Mouse (Mus musculus) neural tube, embryonic 11.5 days (tissue): ENCODE measurements around the gene Lsamp. TPM values are rescaled to one million over a fixed set of nuclear protein-coding genes. Genes with fewer than 3 reads are reported as not detected.
A peak's percentile ranks its signal among the peaks of the same experiment; 100 is the strongest.

Experiments
- ATAC-seq: fragments of 200-750 bp; cut with Nextera tagmentation; 2 replicates; pipeline ENCODE4 v1.8.0; 2017; ENCODE audit warnings: moderate number of reproducible peaks, mild to moderate bottlenecking, moderate TSS enrichment, moderate library complexity; ENCODE audit not compliant: insufficient read depth, low FRiP score, low TSS enrichment
- DNase-seq: peaks from one replicate; pipeline ENCODE4 v3.0.0-alpha.2; 2015; ENCODE audit warnings: low spot score
- H3K27ac ChIP-seq: fragments of 300-500 bp; sonication (generic); 2 replicates; pipeline ENCODE4 v1.5.1; 2014; ENCODE audit warnings: low read depth, mild to moderate bottlenecking, low read length
- H3K27me3 ChIP-seq: fragments of 300-500 bp; sonication (generic); 2 replicates; pipeline ENCODE4 v1.6.1; 2014; ENCODE audit warnings: mild to moderate bottlenecking, low read length, mixed read lengths; ENCODE audit not compliant: control insufficient read depth, insufficient read depth
- H3K36me3 ChIP-seq: fragments of 300-500 bp; sonication (generic); 2 replicates; pipeline ENCODE4 v1.6.1; 2014; ENCODE audit warnings: mild to moderate bottlenecking, low read length, moderate library complexity, mixed read lengths; ENCODE audit not compliant: control insufficient read depth, insufficient read depth
- H3K4me1 ChIP-seq: fragments of 300-500 bp; sonication (generic); 2 replicates; pipeline ENCODE4 v1.6.1; 2014; ENCODE audit warnings: low read length, mixed read lengths; ENCODE audit not compliant: control insufficient read depth, insufficient read depth
- H3K4me2 ChIP-seq: fragments of 300-500 bp; sonication (generic); 2 replicates; pipeline ENCODE4 v1.6.1; 2014; ENCODE audit warnings: low read depth, mild to moderate bottlenecking, moderate library complexity
- H3K4me3 ChIP-seq: fragments of 300-500 bp; sonication (generic); 2 replicates; pipeline ENCODE4 v1.5.1; 2014; ENCODE audit warnings: low read depth, low read length
- H3K9ac ChIP-seq: fragments of 300-500 bp; sonication (generic); 2 replicates; pipeline ENCODE4 v1.6.1; 2014; ENCODE audit warnings: mild to moderate bottlenecking, low read length
- H3K9me3 ChIP-seq: fragments of 300-500 bp; sonication (generic); 2 replicates; pipeline ENCODE4 v1.6.1; 2016; ENCODE audit warnings: low read length; ENCODE audit not compliant: control insufficient read depth
- WGBS: fragments of 180-500 bp; shearing (Covaris S2); extraction: QIAGEN DNeasy Blood & Tissue Kit; methylation state at CpG from one replicate; pipeline ENCODE4 v1.1.7; 2014; 5-methylcytosine and 5-hydroxymethylcytosine counted together
- polyA plus RNA-seq: library from polyadenylated mRNA; unstranded; fragments of >200 nt; fragmentation: Nextera tagmentation; extraction: Ambion mirVana; gene quantifications from 2 replicates; pipeline ENCODE4 v1.2.1, GENCODE M21; 2014

Lsamp gene
- polyA plus RNA-seq, 1 experiment from 2014 or later = 12.6 TPM

DNA sequence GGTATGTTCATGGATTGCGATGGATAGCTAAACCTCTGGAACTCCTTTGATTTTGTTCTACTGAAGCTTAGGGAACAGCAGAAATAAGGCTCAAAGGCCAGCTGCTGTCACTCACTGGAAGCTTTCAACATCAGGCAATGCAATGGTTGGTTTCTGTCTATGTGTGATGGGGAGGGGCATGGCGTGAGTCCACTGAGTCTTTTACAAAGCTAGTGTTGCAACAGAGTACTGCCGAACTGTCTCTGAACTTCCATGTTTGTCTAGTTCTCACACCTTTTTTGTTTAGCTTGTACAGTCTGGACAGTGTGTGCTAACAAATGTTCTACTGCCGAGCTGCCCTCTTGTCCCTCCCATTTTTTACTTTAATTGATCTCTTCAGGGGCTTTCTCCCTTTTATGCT lies 1258.7 kb downstream of the Lsamp start:
- Histone ChIP-seq H3K27ac (no peak overlapping the region), H3K9ac (no peak overlapping the region), H3K4me3 (no peak overlapping the region), H3K9me3 (no peaks in the 10 kb centered on the region), H3K4me1 (no peaks in the 10 kb centered on the region), H3K4me2 (no peak overlapping the region), H3K27me3 (no peaks in the 10 kb centered on the region), H3K36me3 (no peaks in the 10 kb centered on the region)
- no peak for ATAC-seq
- DNase-seq = no peak
- 79% methylated on average over 4 of the region's 4 CpGs for WGBS

DNA sequence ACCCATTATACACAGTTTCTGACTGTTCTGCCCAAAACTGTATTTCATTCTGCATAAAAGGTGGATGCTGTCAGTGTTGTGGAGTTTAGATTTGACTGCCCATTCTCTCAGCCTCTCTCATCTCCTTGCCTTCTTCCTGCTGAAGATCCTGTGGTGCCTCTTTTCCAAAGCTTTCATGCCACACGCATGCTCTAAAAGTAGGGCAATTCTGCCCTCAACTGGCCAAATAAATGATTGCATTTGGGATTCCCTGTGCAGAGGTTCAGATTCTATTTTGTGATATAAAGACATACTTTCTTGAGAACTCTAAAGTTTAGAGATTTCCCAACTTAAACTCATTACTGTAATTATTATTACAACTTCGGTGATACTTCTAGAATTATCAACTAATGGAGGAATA lies 1260.5 kb downstream of the Lsamp start:
- H3K9ac ChIP-seq = no peak overlapping the region
- H3K4me2 ChIP-seq = no peak overlapping the region
- no peak overlapping the region for H3K4me3 ChIP-seq
- no peak overlapping the region for H3K27ac ChIP-seq
- H3K36me3 ChIP-seq = no peaks in the 10 kb centered on the region
- no peaks in the 10 kb centered on the region for H3K4me1 ChIP-seq
- H3K27me3 ChIP-seq = no peaks in the 10 kb centered on the region
- WGBS = 13% methylated on average over 2 of the region's 2 CpGs
- no peaks in the 10 kb centered on the region for H3K9me3 ChIP-seq
- DNase-seq (peak; percentile 54), ATAC-seq (no peak; the same call in 1 of the 2 replicates)

DNA sequence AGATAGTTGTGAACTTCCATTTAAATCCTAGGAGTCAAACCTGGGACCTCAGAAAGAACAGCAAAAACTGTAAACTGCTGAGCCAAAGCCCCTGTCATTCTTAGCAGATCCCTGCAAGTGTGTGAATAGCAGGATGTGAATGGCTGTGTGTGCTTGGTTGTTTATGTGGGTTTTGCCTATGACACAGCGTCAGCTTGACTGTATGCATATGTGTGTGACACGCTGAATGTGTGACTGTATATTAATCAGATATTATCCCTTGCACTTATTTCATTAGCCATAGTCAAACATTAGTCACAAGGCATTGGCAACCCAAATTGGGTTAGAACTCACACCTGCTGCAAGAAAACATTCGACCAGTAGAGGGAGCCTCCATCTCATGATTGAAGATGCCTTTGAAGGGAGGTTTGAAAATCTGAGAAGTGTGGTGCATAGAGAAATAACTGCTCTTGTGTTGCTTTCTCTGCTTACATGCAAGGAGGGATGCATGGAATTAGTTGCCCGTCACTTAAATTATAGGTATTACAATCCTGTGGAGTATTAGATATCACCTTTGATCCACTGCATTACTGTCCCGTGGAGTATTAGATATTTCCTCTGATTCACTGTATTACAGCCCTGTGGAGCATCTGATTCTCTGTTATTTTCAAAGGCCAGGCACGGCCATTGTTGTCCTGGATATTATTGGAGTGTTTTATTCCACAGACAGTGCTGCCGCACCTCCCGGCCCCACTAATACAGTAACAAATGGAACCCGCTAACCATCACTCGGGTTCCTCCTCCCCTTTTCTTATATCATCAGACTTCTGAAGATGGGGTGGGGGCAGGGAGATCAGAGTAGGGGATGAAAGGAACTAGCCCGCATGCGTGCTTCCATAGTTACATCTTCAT lies 1274.2 kb downstream of the Lsamp start:
- H3K27me3 ChIP-seq = no peaks in the 10 kb centered on the region
- ATAC-seq (peak; percentile 55; the same call in 1 of the 2 replicates), DNase-seq (peak; percentile 70)
- H3K36me3 ChIP-seq = no peaks in the 10 kb centered on the region
- H3K9ac ChIP-seq = no peak overlapping the region
- H3K4me2 ChIP-seq = no peak overlapping the region
- 60% methylated on average over 12 of the region's 12 CpGs for WGBS
- H3K9me3 ChIP-seq = no peaks in the 10 kb centered on the region
- no peak overlapping the region for H3K4me3 ChIP-seq
- no peaks in the 10 kb centered on the region for H3K4me1 ChIP-seq
- H3K27ac ChIP-seq = no peak overlapping the region

DNA sequence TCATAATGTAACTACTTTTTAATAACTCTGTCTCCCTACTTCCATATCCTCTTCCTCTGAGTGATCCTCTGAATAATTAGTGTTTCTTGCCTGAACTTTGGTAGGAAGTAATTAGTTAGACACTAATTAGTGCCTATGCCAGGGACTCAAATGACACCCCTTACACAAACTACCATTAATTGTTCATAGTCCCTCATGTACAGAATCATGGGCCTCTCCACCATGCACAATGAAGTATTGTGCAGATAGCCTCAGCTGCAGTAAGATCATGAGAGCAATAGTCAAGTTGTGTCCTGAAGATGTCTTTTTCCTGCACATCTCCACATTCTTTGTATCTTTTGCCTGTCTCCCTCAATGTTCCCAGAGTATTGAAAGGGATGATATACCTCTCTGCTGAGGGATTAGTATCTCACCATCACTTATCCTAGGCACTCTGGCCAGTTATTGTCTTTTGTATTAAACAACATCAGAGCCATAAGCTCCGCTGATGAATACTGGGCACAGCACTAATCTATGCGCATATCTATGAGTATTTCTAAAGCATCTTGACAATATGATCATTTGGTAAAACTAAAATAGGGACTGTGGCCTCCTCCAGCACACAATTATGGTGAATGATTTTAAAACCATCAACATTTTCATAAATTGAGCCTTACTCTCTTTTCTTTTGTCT lies 1292.0 kb downstream of the Lsamp start:
- Histone ChIP-seq H3K27me3 (no peaks in the 10 kb centered on the region), H3K36me3 (no peaks in the 10 kb centered on the region), H3K27ac (no peak overlapping the region), H3K4me1 (no peaks in the 10 kb centered on the region), H3K9me3 (no peaks in the 10 kb centered on the region), H3K4me3 (no peak overlapping the region), H3K9ac (no peak overlapping the region), H3K4me2 (no peak overlapping the region)
- 85% methylated on average over 2 of the region's 2 CpGs for WGBS
- DNase-seq = no peak
- no peak for ATAC-seq

DNA sequence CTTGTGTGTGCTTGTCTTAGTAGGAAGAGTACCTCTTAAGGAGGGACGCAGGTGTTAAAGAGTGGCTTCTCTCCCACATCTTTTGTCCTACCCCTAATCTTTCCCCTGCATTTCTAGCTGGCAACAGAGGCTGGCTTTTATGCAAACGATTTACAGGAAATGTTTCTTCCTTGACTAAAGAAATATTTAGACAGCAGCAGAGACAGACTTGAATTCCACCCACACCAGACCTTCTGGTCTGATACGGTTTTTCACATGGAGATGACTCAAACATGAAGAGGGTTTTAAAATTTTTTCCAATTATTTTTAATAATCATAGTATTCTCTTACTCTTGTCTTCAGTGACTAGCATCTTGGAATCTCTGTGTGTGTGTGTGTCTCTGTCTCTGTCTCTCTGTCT lies 1333.8 kb downstream of the Lsamp start:
- no peaks in the 10 kb centered on the region for H3K4me1 ChIP-seq
- DNase-seq = no peak
- no peak overlapping the region for H3K4me3 ChIP-seq
- no peak overlapping the region for H3K4me2 ChIP-seq
- WGBS = 88% methylated on average over 3 of the region's 3 CpGs
- no peak overlapping the region for H3K27ac ChIP-seq
- H3K9ac ChIP-seq = no peak overlapping the region
- H3K36me3 ChIP-seq = no peaks in the 10 kb centered on the region
- H3K27me3 ChIP-seq = no peaks in the 10 kb centered on the region
- ATAC-seq = no peak
- no peaks in the 10 kb centered on the region for H3K9me3 ChIP-seq

DNA sequence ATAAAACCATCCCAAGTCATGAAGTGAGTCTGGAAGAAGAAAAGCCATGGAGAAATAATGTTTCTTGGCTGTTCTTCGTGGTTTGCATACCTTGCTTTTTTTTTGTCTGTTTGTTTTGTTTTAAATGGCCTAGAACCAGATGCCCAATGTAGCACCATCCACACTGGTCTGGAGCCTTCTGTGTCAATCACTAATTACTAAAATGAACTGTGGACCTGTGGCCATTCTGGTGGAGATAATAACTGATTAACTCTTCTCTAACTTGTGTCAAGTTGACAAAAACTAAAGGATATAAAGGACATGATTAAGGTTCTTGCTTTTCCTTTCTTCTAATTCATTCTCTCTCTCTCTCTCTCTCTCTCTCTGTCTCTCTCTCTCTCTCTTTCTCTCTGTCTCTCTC lies 1359.3 kb downstream of the Lsamp start:
- Histone ChIP-seq H3K27me3 (no peaks in the 10 kb centered on the region), H3K9me3 (no peaks in the 10 kb centered on the region), H3K4me3 (no peak overlapping the region), H3K9ac (no peak overlapping the region), H3K4me2 (no peak overlapping the region), H3K4me1 (no peaks in the 10 kb centered on the region), H3K27ac (no peak overlapping the region), H3K36me3 (no peaks in the 10 kb centered on the region)
- WGBS = 59% methylated on average over 1 of the region's 1 CpGs
- DNase-seq (no peak), ATAC-seq (no peak)

DNA sequence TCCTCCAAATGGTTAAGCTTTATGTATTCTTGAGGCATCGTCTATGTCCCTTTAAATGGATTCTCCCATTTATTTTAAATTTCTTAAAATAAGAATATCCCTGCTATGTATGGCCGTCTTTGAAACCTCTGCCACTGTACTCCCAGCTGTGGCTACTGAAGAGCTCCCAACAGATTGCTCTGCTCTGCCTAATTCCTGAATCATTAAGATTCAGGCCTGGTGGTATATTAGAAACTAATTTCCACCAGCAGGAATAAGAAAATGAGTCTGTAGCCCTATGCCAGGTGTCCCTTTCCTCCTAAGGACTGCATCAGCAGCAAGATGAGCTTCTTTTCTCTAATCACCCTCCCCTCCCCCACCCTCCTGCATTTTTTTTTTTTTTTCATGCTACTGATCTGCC lies 1381.0 kb downstream of the Lsamp start:
- no peak for ATAC-seq
- DNase-seq = no peak
- 83% methylated on average over 2 of the region's 2 CpGs for WGBS

DNA sequence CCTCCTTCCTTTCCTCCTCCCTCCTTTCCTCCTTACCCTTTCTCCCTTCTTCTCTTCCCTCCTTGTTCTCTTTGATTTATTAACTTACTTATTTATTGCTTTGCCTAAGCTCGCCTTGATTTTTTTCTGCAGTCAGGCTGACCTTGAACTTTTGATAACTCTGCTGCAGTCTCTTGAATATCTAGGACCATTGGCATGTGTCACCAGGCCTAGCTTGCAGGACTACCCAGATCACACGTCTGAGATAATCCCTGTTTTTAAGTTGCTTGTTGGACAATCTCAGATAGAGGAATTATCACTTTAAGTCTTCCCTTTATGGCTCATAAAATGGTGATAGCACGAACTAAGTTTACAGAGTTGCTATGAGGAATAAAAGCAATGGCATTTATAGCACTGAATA lies 1399.5 kb downstream of the Lsamp start:
- Histone ChIP-seq H3K4me2 (no peak overlapping the region), H3K27me3 (no peaks in the 10 kb centered on the region), H3K9me3 (no peaks in the 10 kb centered on the region), H3K4me3 (no peak overlapping the region), H3K36me3 (no peaks in the 10 kb centered on the region), H3K27ac (no peak overlapping the region), H3K9ac (no peak overlapping the region), H3K4me1 (no peaks in the 10 kb centered on the region)
- no peak for ATAC-seq
- WGBS = 76% methylated on average over 3 of the region's 3 CpGs
- no peak for DNase-seq

More for the DNA sequence above, 1381.0 kb downstream of the Lsamp start:
- no peak overlapping the region for H3K9ac ChIP-seq
- H3K27me3 ChIP-seq = no peaks in the 10 kb centered on the region
- no peak overlapping the region for H3K4me3 ChIP-seq
- H3K4me2 ChIP-seq = no peak overlapping the region
- no peaks in the 10 kb centered on the region for H3K36me3 ChIP-seq
- H3K27ac ChIP-seq = no peak overlapping the region
- no peaks in the 10 kb centered on the region for H3K9me3 ChIP-seq
- H3K4me1 ChIP-seq = no peaks in the 10 kb centered on the region

DNA sequence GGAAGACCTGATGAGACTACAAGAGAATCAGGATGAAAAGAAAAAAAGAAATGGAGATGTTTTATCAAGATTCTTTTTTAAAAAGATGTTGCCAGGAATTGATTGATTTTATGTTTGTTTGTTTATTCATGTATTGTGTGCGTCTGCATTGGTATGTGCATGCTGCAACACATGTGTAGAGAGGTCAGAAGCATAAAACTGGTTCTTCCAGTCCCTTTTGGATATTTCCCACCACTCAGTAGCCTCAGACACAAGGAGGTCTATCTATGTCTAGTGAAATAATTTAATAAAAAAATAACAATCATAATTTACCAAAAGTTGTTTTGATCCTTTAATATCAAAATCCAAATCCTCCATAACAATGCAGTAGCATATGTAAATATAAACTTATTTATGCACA lies 1400.1 kb downstream of the Lsamp start:
- Histone ChIP-seq H3K4me3 (no peak overlapping the region), H3K9me3 (no peaks in the 10 kb centered on the region), H3K4me1 (no peaks in the 10 kb centered on the region), H3K27ac (no peak overlapping the region), H3K27me3 (no peaks in the 10 kb centered on the region), H3K36me3 (no peaks in the 10 kb centered on the region), H3K4me2 (no peak overlapping the region), H3K9ac (no peak overlapping the region)
- DNase-seq (no peak), ATAC-seq (no peak)
- 74% methylated on average over 1 of the region's 1 CpGs for WGBS
